Mouse (Mus musculus): ENCODE results near the gene Vsig8. TPM values are rescaled to one million over a fixed set of nuclear protein-coding genes. Genes with fewer than 3 reads are reported as not detected.

Gene Vsig8
- polyA plus RNA-seq, 1 experiment from 2014 or later: 0.25 TPM

DNA sequence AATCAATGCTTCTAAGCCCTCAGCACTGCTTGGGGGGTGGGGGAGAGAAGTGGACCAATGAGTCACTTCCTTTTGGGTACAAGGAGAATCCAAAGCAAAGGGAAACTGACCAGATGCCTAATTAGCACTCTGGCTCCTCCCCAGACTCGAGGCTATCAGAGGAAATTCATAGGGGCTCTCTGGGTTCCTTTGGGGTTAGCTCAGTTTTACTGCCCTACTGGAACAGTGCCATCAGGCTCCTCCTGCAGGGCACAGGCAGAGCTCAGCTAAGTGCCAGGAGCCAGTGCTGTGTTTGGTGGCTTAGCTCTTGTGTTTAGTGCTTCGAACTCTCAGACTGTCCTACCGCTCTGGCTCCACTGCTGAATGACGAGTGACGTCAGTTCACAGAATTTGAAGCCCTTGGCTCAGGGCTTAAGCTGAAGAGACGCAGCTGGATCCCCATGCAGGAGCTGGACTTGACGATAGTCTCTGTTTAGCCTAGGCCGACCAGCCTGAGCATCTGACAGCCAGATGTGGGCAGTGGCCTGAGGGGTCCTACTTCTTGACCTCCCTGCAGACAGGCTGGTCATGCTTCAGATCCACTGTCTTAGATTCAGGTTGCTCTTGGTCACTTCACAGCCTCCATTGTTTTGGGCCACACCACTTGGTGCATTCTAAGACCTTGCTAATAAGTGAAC is 25.1 kb upstream of the Vsig8 start:
- H3K36me3 ChIP-seq: no peaks in the 10 kb centered on the region
- peak overlapping the region; percentile 53 for H3K27ac ChIP-seq (replicated peaks)
- H3K9ac ChIP-seq: no peak overlapping the region
- no peak overlapping the region for H3K4me3 ChIP-seq
- no peak overlapping the region for H3K4me2 ChIP-seq
- H3K4me1 ChIP-seq: peaks cover 38% of the 10 kb centered on the region
- 0 out of 2 replicates have a peak, but pooled peaks have one; percentile 27 for ATAC-seq (ENCODE audit: extremely low read depth, insufficient number of reproducible peaks, low FRiP score, low TSS enrichment)
- peaks cover 60% of the 10 kb centered on the region for H3K27me3 ChIP-seq (replicated peaks)
- no peaks in the 10 kb centered on the region for H3K9me3 ChIP-seq
- 18% methylated on average over 8 of the region's 8 CpGs for WGBS

DNA sequence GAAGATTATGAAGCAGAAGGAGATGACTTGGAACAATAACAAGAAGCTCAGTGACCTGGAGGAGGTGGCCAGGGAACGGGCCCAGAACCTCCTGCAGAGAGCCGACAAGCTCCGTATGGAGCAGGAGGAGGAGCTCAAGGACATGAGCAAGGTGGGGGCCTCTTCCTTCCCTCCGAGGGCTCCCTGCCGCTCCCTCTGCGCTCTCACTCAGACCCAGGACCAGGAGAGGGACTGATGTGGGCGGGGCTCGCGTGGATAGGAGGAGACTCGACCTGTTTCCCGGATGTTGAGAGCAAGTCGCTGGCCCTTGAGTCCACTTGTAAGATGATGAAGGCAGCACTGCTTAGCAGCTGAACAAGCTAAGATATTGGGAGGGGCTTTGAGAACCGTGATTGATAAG is 23.2 kb upstream of the Vsig8 start:
- Histone ChIP-seq H3K27ac (replicated peaks) (no peak overlapping the region), H3K9me3 (no peaks in the 10 kb centered on the region), H3K36me3 (no peaks in the 10 kb centered on the region), H3K4me2 (peak overlapping the region; percentile 61), H3K4me3 (peak overlapping the region; percentile 39), H3K9ac (peak overlapping the region; percentile 58), H3K27me3 (replicated peaks) (peaks cover 48% of the 10 kb centered on the region), H3K4me1 (peaks cover 21% of the 10 kb centered on the region)
- ATAC-seq (ENCODE audit: extremely low read depth, insufficient number of reproducible peaks, low FRiP score, low TSS enrichment): no peak
- WGBS: 2% methylated on average over 13 of the region's 13 CpGs

DNA sequence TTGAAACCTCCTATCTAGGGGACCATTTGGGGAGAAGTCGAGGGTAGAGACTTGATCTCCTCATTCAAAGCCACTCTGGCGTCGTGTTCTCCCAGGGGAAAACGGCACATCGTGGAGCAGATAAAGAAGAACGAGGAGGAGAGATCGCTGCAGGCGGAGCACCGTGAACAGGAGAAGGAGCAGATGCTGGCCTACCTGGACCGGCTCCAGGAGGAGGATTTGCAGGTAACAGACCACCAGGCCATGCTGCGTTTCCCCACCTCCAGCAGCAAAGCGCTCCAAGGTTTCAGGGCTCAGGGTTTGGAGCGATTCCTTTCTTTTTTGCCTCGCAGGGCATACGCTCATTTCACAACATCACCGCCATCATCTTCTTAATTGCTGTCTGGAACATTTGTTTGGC is 20.6 kb upstream of the Vsig8 start:
- Histone ChIP-seq H3K36me3 (no peaks in the 10 kb centered on the region), H3K27me3 (replicated peaks) (peaks cover 45% of the 10 kb centered on the region), H3K9me3 (no peaks in the 10 kb centered on the region), H3K4me2 (no peak overlapping the region), H3K27ac (replicated peaks) (no peak overlapping the region), H3K4me3 (no peak overlapping the region), H3K4me1 (peaks cover 22% of the 10 kb centered on the region), H3K9ac (no peak overlapping the region)
- ATAC-seq (ENCODE audit: extremely low read depth, insufficient number of reproducible peaks, low FRiP score, low TSS enrichment): no peak
- 73% methylated on average over 16 of the region's 16 CpGs for WGBS

- Histone ChIP-seq H3K4me2 (no peak overlapping the region), H3K27me3 (replicated peaks) (peaks cover 43% of the 10 kb centered on the region), H3K9ac (no peak overlapping the region), H3K9me3 (no peaks in the 10 kb centered on the region), H3K4me1 (peaks cover 4% of the 10 kb centered on the region; the same call in 1 of the 2 replicates), H3K4me3 (no peak overlapping the region), H3K27ac (replicated peaks) (no peak overlapping the region), H3K36me3 (no peaks in the 10 kb centered on the region)
- no peak for ATAC-seq (ENCODE audit: extremely low read depth, insufficient number of reproducible peaks, low FRiP score, low TSS enrichment)
- 47% methylated on average over 6 of the region's 6 CpGs for WGBS
Measured at GRCm38 (mm10) chr1:172539827-172540226, 15.9 kb upstream of the Vsig8 start.

DNA sequence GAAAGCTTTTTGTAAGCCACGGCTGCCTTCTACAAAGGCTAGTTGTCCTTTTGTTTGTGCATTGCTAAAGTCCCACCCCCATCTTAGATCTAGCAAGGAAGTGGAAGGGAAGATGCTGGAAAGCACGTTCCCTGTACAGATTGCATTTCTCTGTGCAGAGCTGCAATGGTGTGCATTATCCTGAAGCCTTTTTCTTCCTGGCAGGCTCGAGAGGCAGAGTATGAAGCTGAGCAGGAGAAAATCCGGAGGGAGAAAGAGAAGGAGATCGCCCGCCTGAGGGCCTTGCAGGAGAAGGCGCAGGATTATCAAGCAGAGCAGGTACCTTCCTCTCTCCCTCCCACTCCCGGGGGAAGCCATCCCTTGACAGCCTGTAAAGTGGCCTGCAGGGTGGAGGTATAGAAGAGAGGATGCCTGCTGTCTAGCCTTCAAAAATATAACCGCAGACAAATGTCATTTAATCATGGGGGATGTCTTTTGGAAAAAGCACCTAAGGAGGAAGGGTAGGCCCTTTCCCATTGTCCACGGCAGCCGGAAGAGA is 15.4 kb upstream of the Vsig8 start:
- Histone ChIP-seq H3K27ac (replicated peaks) (no peak overlapping the region), H3K4me2 (no peak overlapping the region), H3K9ac (no peak overlapping the region), H3K4me3 (no peak overlapping the region), H3K9me3 (no peaks in the 10 kb centered on the region), H3K4me1 (peaks cover 4% of the 10 kb centered on the region; the same call in 1 of the 2 replicates), H3K27me3 (replicated peaks) (peaks cover 39% of the 10 kb centered on the region), H3K36me3 (no peaks in the 10 kb centered on the region)
- 49% methylated on average over 11 of the region's 11 CpGs for WGBS
- ATAC-seq (ENCODE audit: extremely low read depth, insufficient number of reproducible peaks, low FRiP score, low TSS enrichment): no peak

- Histone ChIP-seq H3K4me3 (no peak overlapping the region), H3K4me1 (peaks cover 16% of the 10 kb centered on the region), H3K27me3 (replicated peaks) (peaks cover 29% of the 10 kb centered on the region), H3K4me2 (no peak overlapping the region), H3K9me3 (no peaks in the 10 kb centered on the region), H3K36me3 (no peaks in the 10 kb centered on the region), H3K27ac (replicated peaks) (no peak overlapping the region), H3K9ac (no peak overlapping the region)
- 75% methylated on average over 4 of the region's 4 CpGs for WGBS
- ATAC-seq (ENCODE audit: extremely low read depth, insufficient number of reproducible peaks, low FRiP score, low TSS enrichment): no peak
Measured at GRCm38 (mm10) chr1:172546062-172546461, 9.7 kb upstream of the Vsig8 start.

- 52% methylated on average over 7 of the region's 7 CpGs for WGBS
Measured at GRCm38 (mm10) chr1:172548501-172548900, 7.2 kb upstream of the Vsig8 start.

DNA sequence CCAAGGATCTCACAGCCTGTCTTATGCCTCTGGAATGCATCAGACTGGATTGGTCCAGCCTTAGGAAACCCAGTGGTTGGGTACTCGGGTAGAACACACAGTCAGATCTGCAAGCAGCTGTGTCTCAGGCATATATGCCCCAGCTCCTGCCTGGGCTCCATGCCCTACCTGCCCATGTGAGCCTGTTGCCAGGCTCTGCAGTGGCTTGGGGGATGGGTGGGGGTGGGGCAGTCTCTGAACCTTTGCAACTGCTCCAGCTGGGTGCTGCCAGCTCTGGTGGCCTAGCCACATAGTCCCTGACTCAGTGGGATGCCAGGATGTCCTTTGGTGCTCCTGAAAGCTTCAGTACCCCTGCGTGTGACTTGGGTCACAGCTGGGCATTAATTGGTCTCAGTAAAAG is 6.4 kb upstream of the Vsig8 start:
- H3K4me2 ChIP-seq: peak overlapping the region; percentile 76
- no peak overlapping the region for H3K9ac ChIP-seq
- H3K36me3 ChIP-seq: no peaks in the 10 kb centered on the region
- no peak for ATAC-seq (ENCODE audit: extremely low read depth, insufficient number of reproducible peaks, low FRiP score, low TSS enrichment)
- peaks cover 32% of the 10 kb centered on the region for H3K4me1 ChIP-seq
- H3K27ac ChIP-seq (replicated peaks): no peak overlapping the region
- no peaks in the 10 kb centered on the region for H3K9me3 ChIP-seq
- WGBS: 25% methylated on average over 2 of the region's 2 CpGs
- peaks cover 17% of the 10 kb centered on the region for H3K27me3 ChIP-seq (replicated peaks)
- peak overlapping the region; percentile 55; the same call in 1 of the 2 replicates for H3K4me3 ChIP-seq

More at GRCm38 (mm10) chr1:172548501-172548900, 7.2 kb upstream of the Vsig8 start:
- H3K9me3 ChIP-seq: no peaks in the 10 kb centered on the region
- no peak overlapping the region for H3K27ac ChIP-seq (replicated peaks)
- H3K9ac ChIP-seq: no peak overlapping the region
- H3K4me1 ChIP-seq: peaks cover 32% of the 10 kb centered on the region
- no peak overlapping the region for H3K4me2 ChIP-seq
- H3K36me3 ChIP-seq: no peaks in the 10 kb centered on the region
- no peak overlapping the region for H3K4me3 ChIP-seq
- ATAC-seq (ENCODE audit: extremely low read depth, insufficient number of reproducible peaks, low FRiP score, low TSS enrichment): no peak
- peaks cover 21% of the 10 kb centered on the region for H3K27me3 ChIP-seq (replicated peaks)

GRCm38 (mm10) chr1:172549717-172550116 is 6.0 kb upstream of the Vsig8 start:
- Histone ChIP-seq H3K27me3 (replicated peaks) (peaks cover 17% of the 10 kb centered on the region), H3K4me3 (peak overlapping the region; percentile 55), H3K27ac (replicated peaks) (no peak overlapping the region), H3K9ac (peak overlapping the region; percentile 71), H3K4me1 (peaks cover 32% of the 10 kb centered on the region), H3K36me3 (no peaks in the 10 kb centered on the region), H3K4me2 (peak overlapping the region; percentile 76), H3K9me3 (no peaks in the 10 kb centered on the region)
- no peak for ATAC-seq (ENCODE audit: extremely low read depth, insufficient number of reproducible peaks, low FRiP score, low TSS enrichment)
- WGBS: 9% methylated on average over 8 of the region's 8 CpGs

- Histone ChIP-seq H3K9ac (peak overlapping the region; percentile 71), H3K4me2 (peak overlapping the region; percentile 76), H3K27me3 (replicated peaks) (peaks cover 20% of the 10 kb centered on the region), H3K4me3 (peak overlapping the region; percentile 55), H3K36me3 (no peaks in the 10 kb centered on the region), H3K27ac (replicated peaks) (0 out of 2 replicates have a peak overlapping the region, but pooled peaks have one; percentile 12), H3K4me1 (peaks cover 32% of the 10 kb centered on the region), H3K9me3 (no peaks in the 10 kb centered on the region)
- 0% methylated on average over 8 of the region's 8 CpGs for WGBS
- no peak for ATAC-seq (ENCODE audit: extremely low read depth, insufficient number of reproducible peaks, low FRiP score, low TSS enrichment)
Measured at GRCm38 (mm10) chr1:172550551-172550951, 5.2 kb upstream of the Vsig8 start.

DNA sequence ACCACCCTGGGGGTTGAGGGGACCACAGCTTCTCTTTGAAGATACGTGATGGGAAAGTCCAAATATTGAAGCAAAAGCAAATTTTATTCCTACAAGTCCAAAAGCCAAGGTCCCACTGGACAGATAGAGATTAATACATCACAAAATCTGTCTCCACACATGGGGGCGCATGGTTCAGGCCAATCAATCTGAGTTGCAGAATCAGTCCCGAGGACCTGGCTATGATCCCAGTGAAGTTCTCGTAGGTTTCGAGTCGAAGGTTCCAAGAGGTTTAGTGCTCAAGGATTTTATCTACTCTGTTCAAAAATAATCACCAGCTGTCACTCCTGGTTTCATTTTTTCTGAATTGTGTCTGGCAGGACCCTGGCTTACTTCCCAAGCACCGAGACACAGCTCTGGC is 4.7 kb upstream of the Vsig8 start:
- Histone ChIP-seq H3K9me3 (no peaks in the 10 kb centered on the region), H3K4me2 (peak overlapping the region; percentile 76), H3K9ac (peak overlapping the region; percentile 71), H3K27me3 (replicated peaks) (peaks cover 24% of the 10 kb centered on the region), H3K27ac (replicated peaks) (no peak overlapping the region), H3K4me3 (peak overlapping the region; percentile 55), H3K36me3 (no peaks in the 10 kb centered on the region), H3K4me1 (peaks cover 32% of the 10 kb centered on the region)
- ATAC-seq (ENCODE audit: extremely low read depth, insufficient number of reproducible peaks, low FRiP score, low TSS enrichment): no peak
- 30% methylated on average over 7 of the region's 7 CpGs for WGBS

DNA sequence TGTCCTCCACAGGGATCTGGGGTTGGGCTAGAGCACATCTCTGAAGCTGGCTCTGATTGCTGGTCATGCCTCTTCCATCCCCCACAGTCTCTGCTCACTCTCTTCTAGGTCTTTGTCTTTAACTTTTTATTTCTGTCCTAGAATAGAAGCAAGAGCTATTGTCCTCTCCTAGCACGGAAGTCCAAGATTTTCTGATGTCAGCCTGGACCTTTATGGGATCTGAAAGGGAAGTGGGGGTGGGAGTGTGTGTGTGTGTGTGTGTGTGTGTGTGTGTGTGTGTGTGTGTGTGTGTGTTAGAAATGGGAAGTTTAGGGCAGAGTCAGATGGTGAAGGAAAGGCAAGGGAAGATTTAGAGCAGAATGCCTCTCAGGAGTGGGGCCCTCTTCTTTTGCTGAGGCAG is 3.1 kb upstream of the Vsig8 start:
- Histone ChIP-seq H3K36me3 (no peaks in the 10 kb centered on the region), H3K9ac (no peak overlapping the region), H3K27ac (replicated peaks) (peak overlapping the region; percentile 21; the same call in 1 of the 2 replicates), H3K4me3 (no peak overlapping the region), H3K9me3 (no peaks in the 10 kb centered on the region), H3K4me1 (peaks cover 32% of the 10 kb centered on the region), H3K27me3 (replicated peaks) (peaks cover 37% of the 10 kb centered on the region), H3K4me2 (no peak overlapping the region)
- WGBS: 57% methylated on average over 1 of the region's 1 CpGs
- no peak for ATAC-seq (ENCODE audit: extremely low read depth, insufficient number of reproducible peaks, low FRiP score, low TSS enrichment)

Data from heart, embryonic 13.5 days (tissue).